Mouse (Mus musculus): ENCODE measurements around the gene Sgk2. TPM values are rescaled to one million over a fixed set of nuclear protein-coding genes. Genes with fewer than 3 reads are reported as not detected.
A peak's percentile ranks its signal among the peaks of the same experiment; 100 is the strongest.

Gene Sgk2
- polyA plus RNA-seq, 1 experiment, result 0.32 TPM

GRCm38 (mm10) chr2:162991394-162992083, 4.4 kb downstream of the Sgk2 start:
- no peak for DNase-seq (ENCODE audit: low spot score)

GRCm38 (mm10) chr2:162992084-162992437, 4.9 kb downstream of the Sgk2 start:
- DNase-seq (ENCODE audit: low spot score), result no peak

- no peak for DNase-seq (ENCODE audit: low spot score)
Measured at GRCm38 (mm10) chr2:162993881-162994616, 6.9 kb downstream of the Sgk2 start.

- DNase-seq (ENCODE audit: low spot score), result no peak
Measured at GRCm38 (mm10) chr2:162998528-162999230, 11.5 kb downstream of the Sgk2 start.

GRCm38 (mm10) chr2:162999744-163000143, 12.6 kb downstream of the Sgk2 start:
- DNase-seq (ENCODE audit: low spot score), result no peak

GRCm38 (mm10) chr2:163001071-163001470, 13.9 kb downstream of the Sgk2 start:
- DNase-seq (ENCODE audit: low spot score), result no peak

GRCm38 (mm10) chr2:163007299-163007698, 20.2 kb downstream of the Sgk2 start:
- no peak for DNase-seq (ENCODE audit: low spot score)

GRCm38 (mm10) chr2:163016916-163017743, 30.0 kb downstream of the Sgk2 start, which contains the start of gene Ift52:
Ift52 (plus strand) TSS chr2:163017354.
- peak; percentile 88 for DNase-seq (ENCODE audit: low spot score)

GRCm38 (mm10) chr2:163031289-163031688, 44.2 kb downstream of the Sgk2 start:
- no peak for DNase-seq (ENCODE audit: low spot score)

- no peak for DNase-seq (ENCODE audit: low spot score)
Measured at GRCm38 (mm10) chr2:163031757-163032156, 44.6 kb downstream of the Sgk2 start.

- no peak for DNase-seq (ENCODE audit: low spot score)
Measured at GRCm38 (mm10) chr2:163032622-163033021, 45.5 kb downstream of the Sgk2 start.

- no peak for DNase-seq (ENCODE audit: low spot score)
Measured at GRCm38 (mm10) chr2:163039940-163040339, 52.8 kb downstream of the Sgk2 start.

- DNase-seq (ENCODE audit: low spot score), result peak; percentile 44
Measured at GRCm38 (mm10) chr2:163048125-163048524, 61.0 kb downstream of the Sgk2 start.

- DNase-seq (ENCODE audit: low spot score), result no peak
Measured at GRCm38 (mm10) chr2:163049116-163049515, 62.0 kb downstream of the Sgk2 start.

- no peak for DNase-seq (ENCODE audit: low spot score)
Measured at GRCm38 (mm10) chr2:163051691-163052090, 64.6 kb downstream of the Sgk2 start.

GRCm38 (mm10) chr2:163052101-163052500, 65.0 kb downstream of the Sgk2 start:
- no peak for DNase-seq (ENCODE audit: low spot score)

- DNase-seq (ENCODE audit: low spot score), result no peak
Measured at GRCm38 (mm10) chr2:163052826-163053225, 65.7 kb downstream of the Sgk2 start.

GRCm38 (mm10) chr2:163054335-163054840, 67.3 kb downstream of the Sgk2 start, which contains the start of gene Mybl2:
Mybl2 (plus strand) TSS chr2:163054687.
- DNase-seq (ENCODE audit: low spot score), result peak; percentile 68

GRCm38 (mm10) chr2:163054891-163055494, 67.9 kb downstream of the Sgk2 start:
- DNase-seq (ENCODE audit: low spot score), result no peak

GRCm38 (mm10) chr2:163055715-163056114, 68.6 kb downstream of the Sgk2 start:
- no peak for DNase-seq (ENCODE audit: low spot score)

GRCm38 (mm10) chr2:163056584-163056983, 69.5 kb downstream of the Sgk2 start:
- no peak for DNase-seq (ENCODE audit: low spot score)

Data from urinary bladder, adult 2 months (tissue).